Mouse (Mus musculus) liver, postnatal 0 days (tissue): ENCODE data around the gene Mettl23. TPM values are rescaled to one million over a fixed set of nuclear protein-coding genes. Genes with fewer than 3 reads are reported as not detected.
"Not testable (repeated sequence)": the region's sequence is repeated elsewhere in the genome, so short reads cannot be mapped to it uniquely, and the experiment has no call there.

Experiments used
- ATAC-seq: fragments of 200-750 bp; cut with Nextera tagmentation; 2 replicates; pipeline ENCODE4 v1.8.0; 2017; ENCODE audit warnings: mild to moderate bottlenecking, moderate library complexity
- DNase-seq: peaks from one replicate; pipeline ENCODE4 v3.0.0-alpha.2; 2016
- H3K27ac ChIP-seq: fragments of 300-500 bp; sonication (generic); 2 replicates; pipeline ENCODE4 v1.5.1; 2014; ENCODE audit warnings: antibody characterized with exemption, moderate library complexity, mild to moderate bottlenecking, low read depth
- H3K27me3 ChIP-seq: fragments of 300-500 bp; sonication (generic); 2 replicates; pipeline ENCODE4 v1.6.1; 2014; ENCODE audit warnings: low read length, control low read depth, mixed read lengths; ENCODE audit not compliant: insufficient read depth
- H3K36me3 ChIP-seq: fragments of 300-500 bp; sonication (generic); replicated peaks from 2 replicates; pipeline ENCODE4 v1.6.1; 2014; ENCODE audit warnings: mild to moderate bottlenecking, control low read depth, low read length, moderate library complexity, mixed read lengths; ENCODE audit not compliant: insufficient read depth
- H3K4me1 ChIP-seq: fragments of 300-500 bp; sonication (generic); 2 replicates; pipeline ENCODE4 v1.6.1; 2014; ENCODE audit warnings: antibody characterized with exemption, mild to moderate bottlenecking, control low read depth; ENCODE audit not compliant: insufficient read depth
- H3K4me2 ChIP-seq: fragments of 300-500 bp; sonication (generic); 2 replicates; pipeline ENCODE4 v1.6.1; 2014; ENCODE audit warnings: low read depth, mild to moderate bottlenecking, low read length, moderate library complexity, mixed read lengths
- H3K4me3 ChIP-seq: fragments of 300-500 bp; sonication (generic); 2 replicates; pipeline ENCODE4 v1.5.1; 2014; ENCODE audit warnings: low read depth, low read length
- H3K9ac ChIP-seq: fragments of 300-500 bp; sonication (generic); replicated peaks from 2 replicates; pipeline ENCODE4 v1.6.1; 2014; ENCODE audit warnings: mild to moderate bottlenecking, moderate library complexity
- H3K9me3 ChIP-seq: fragments of 300-500 bp; sonication (generic); 2 replicates; pipeline ENCODE4 v1.6.1; 2016; ENCODE audit warnings: mild to moderate bottlenecking, control low read depth, low read length, mixed read lengths
- CTCF ChIP-seq: sonication (generic); IDR thresholded peaks from 2 replicates; pipeline ENCODE4 v1.5.1; 2016; ENCODE audit warnings: antibody characterized with exemption, low read depth
- EP300 ChIP-seq: IDR thresholded peaks from 2 replicates; pipeline ENCODE4 v1.6.1; 2016; ENCODE audit warnings: antibody characterized with exemption, low read depth, mild to moderate bottlenecking
- WGBS: fragments of 180-500 bp; shearing (Covaris S2); extraction: QIAGEN DNeasy Blood & Tissue Kit; methylation state at CpG from one replicate; pipeline ENCODE4 v1.1.7; 2014; ENCODE audit not compliant: insufficient replicate concordance; 5-methylcytosine and 5-hydroxymethylcytosine counted together
- polyA plus RNA-seq: library from polyadenylated mRNA; unstranded; fragments of >200 nt; fragmentation: Nextera tagmentation; extraction: Ambion mirVana; gene quantifications from 2 replicates; pipeline ENCODE4 v1.2.1, GENCODE M21; 2015

Gene Mettl23
- polyA plus RNA-seq, 1 experiment from 2014 or later = 33.0 TPM

GRCm38 (mm10) chr11:116895402-116895801, 52.3 kb downstream of the Mettl23 start:
- no peak overlapping the region for H3K4me2 ChIP-seq
- H3K9ac ChIP-seq = no peak overlapping the region
- H3K4me3 ChIP-seq = no peak overlapping the region
- 0 out of 2 replicates have a peak, but pooled peaks cover 8% of the 10 kb centered on the region for H3K27me3 ChIP-seq
- TF ChIP-seq EP300 (no peak), CTCF (no peak)
- H3K4me1 ChIP-seq = no peaks in the 10 kb centered on the region
- H3K27ac ChIP-seq = no peak overlapping the region
- 76% methylated on average over 3 of the region's 3 CpGs for WGBS
- H3K36me3 ChIP-seq = no peaks in the 10 kb centered on the region
- ATAC-seq (no peak), DNase-seq (no peak)
- H3K9me3 ChIP-seq = no peaks in the 10 kb centered on the region

- Histone ChIP-seq H3K36me3 (no peaks in the 10 kb centered on the region), H3K27me3 (peaks cover 5% of the 10 kb centered on the region; the same call in 1 of the 2 replicates), H3K27ac (no peak overlapping the region), H3K9ac (no peak overlapping the region), H3K4me3 (no peak overlapping the region), H3K4me1 (no peaks in the 10 kb centered on the region), H3K4me2 (no peak overlapping the region), H3K9me3 (no peaks in the 10 kb centered on the region)
- no peak for TF ChIP-seq CTCF
- no peak for TF ChIP-seq EP300
- 88% methylated on average over 12 of the region's 12 CpGs for WGBS
- DNase-seq = no peak
- ATAC-seq = no peak
Observed at GRCm38 (mm10) chr11:116899247-116899646, 56.2 kb downstream of the Mettl23 start.

GRCm38 (mm10) chr11:116902588-116902987, 59.5 kb downstream of the Mettl23 start:
- not testable (repeated sequence) for H3K4me2 ChIP-seq, H3K4me1 ChIP-seq, H3K27ac ChIP-seq, H3K4me3 ChIP-seq, H3K36me3 ChIP-seq, H3K9me3 ChIP-seq, H3K9ac ChIP-seq, ATAC-seq, DNase-seq
- 78% methylated on average over 10 of the region's 10 CpGs for WGBS
- H3K27me3 ChIP-seq = peaks cover 26% of the 10 kb centered on the region

Other genes with a start within 250 kb of the Mettl23 start
- gene Rhbdf2, start 216.3 kb upstream of the Mettl23 start, polyA plus RNA-seq = 4.9 and 6.2 TPM in 2 replicates
- gene Prcd, start 189.7 kb upstream of the Mettl23 start, polyA plus RNA-seq = 0.32 TPM in 1 of 2 replicates, not detected in the other
- gene Cygb, start 189.0 kb upstream of the Mettl23 start, polyA plus RNA-seq = 3.6 and 3.7 TPM in 2 replicates
- gene St6galnac1, start 67.8 kb upstream of the Mettl23 start, polyA plus RNA-seq = not detected in 2 replicates
- gene Mxra7, start 15.2 kb upstream of the Mettl23 start, polyA plus RNA-seq = 1.4 and 4.0 TPM in 2 replicates
- 18.5 and 19.0 TPM in 2 replicates for gene Jmjd6, start 171 bp downstream of the Mettl23 start, polyA plus RNA-seq
- gene Mfsd11, start 9.2 kb downstream of the Mettl23 start, polyA plus RNA-seq = 16.5 and 18.0 TPM in 2 replicates
- gene Srsf2, start 9.8 kb downstream of the Mettl23 start, polyA plus RNA-seq = 293 and 302 TPM in 2 replicates
- gene Mgat5b, start 75.6 kb downstream of the Mettl23 start, polyA plus RNA-seq = not detected in 2 replicates